ENCODE assay signal across 18 mouse cellular contexts in genomic region chr4:67796050-67796449, GRCm38 (mm10).
"Had no signal": no experiment of that assay in that cellular context is flagged by ENCODE, and none has a peak within 500 bp of the region (broad histone marks: within the 10 kb centered on the region; RNA-seq: fewer than 3 reads in every experiment).

No protein-coding gene starts in this region.

- H3K27ac ChIP-seq: kidney, embryonic 15.5 days; left cerebral cortex, adult 2 months; liver, embryonic 13.5 days; midbrain, embryonic 12.5 days; neural tube, embryonic 12.5 days; neural tube, embryonic 15.5 days had no signal

- H3K9ac ChIP-seq: kidney, embryonic 15.5 days; liver, embryonic 13.5 days; midbrain, embryonic 12.5 days; neural tube, embryonic 12.5 days; neural tube, embryonic 15.5 days had no signal

- H3K27me3 ChIP-seq: kidney, embryonic 15.5 days; liver, embryonic 13.5 days; midbrain, embryonic 12.5 days; neural tube, embryonic 12.5 days; neural tube, embryonic 15.5 days had no signal

- H3K4me2 ChIP-seq: kidney, embryonic 15.5 days; liver, embryonic 13.5 days; midbrain, embryonic 12.5 days; neural tube, embryonic 12.5 days; neural tube, embryonic 15.5 days had no signal

- H3K4me1 ChIP-seq: kidney, embryonic 15.5 days; liver, embryonic 13.5 days; neural tube, embryonic 12.5 days; neural tube, embryonic 15.5 days had no signal

- H3K4me3 ChIP-seq: kidney, embryonic 15.5 days; left cerebral cortex, adult 2 months; liver, embryonic 13.5 days; midbrain, embryonic 12.5 days; neural tube, embryonic 12.5 days; neural tube, embryonic 15.5 days had no signal

- DNase-seq: kidney, adult 8-10 months; kidney, postnatal 10 days; kidney, postnatal 36 days; layer of hippocampus, postnatal 36 days; liver, embryonic 13.5 days; lung, adult 2 months; lung, postnatal 14 days; lung, postnatal 4 days; right cerebral cortex, adult 18-20 months; right cerebral cortex, postnatal 14 days; spleen, adult 18-20 months; thymus, adult 18-20 months; thymus, postnatal 36 days had no signal

- H3K9me3 ChIP-seq: kidney, embryonic 15.5 days; liver, embryonic 13.5 days; midbrain, embryonic 12.5 days; neural tube, embryonic 12.5 days; neural tube, embryonic 15.5 days had no signal

- H3K36me3 ChIP-seq: kidney, embryonic 15.5 days; liver, embryonic 13.5 days; midbrain, embryonic 12.5 days; neural tube, embryonic 12.5 days; neural tube, embryonic 15.5 days had no signal
